Mouse (Mus musculus): Measurements from ENCODE around the gene Frat1. TPM values are rescaled to one million over a fixed set of nuclear protein-coding genes. Genes with fewer than 3 reads are reported as not detected.

The Frat1 gene
- polyA plus RNA-seq, 1 experiment: 12.0 TPM

DNA sequence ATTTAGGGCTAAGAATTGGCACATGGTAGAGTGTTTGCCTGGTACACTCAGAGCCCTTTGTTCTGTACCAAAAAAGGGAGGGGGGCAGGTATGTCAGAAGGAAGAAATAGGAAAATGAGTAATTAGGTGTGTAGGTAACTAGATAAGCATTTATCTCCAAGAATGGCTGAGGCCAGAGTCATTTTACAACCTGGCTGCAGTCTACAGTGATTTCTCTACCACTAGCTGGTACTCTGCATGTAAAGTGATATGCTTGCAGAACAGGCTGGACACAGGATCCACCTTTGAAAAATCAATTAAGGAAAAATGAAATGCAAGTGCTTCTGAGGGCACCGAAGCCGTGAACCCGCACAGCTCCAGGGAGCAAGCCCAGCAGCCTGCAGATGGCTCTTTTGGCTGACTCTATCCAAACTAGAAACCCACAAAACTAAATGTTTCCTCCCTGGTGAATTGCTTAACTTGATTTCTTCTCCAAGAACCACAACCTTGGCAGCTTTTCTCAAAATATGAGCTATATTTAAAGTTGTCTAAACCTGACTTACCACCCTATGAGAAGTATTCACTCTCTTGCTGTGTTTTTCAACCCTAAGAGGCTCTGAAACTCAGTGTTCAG, 33.5 kb upstream of the Frat1 start:
- Histone ChIP-seq H3K4me3 (replicated peaks; ENCODE audit: control insufficient read depth, low read depth, low read length) (no peak overlapping the region), H3K4me1 (ENCODE audit: control insufficient read depth, insufficient read depth, low read length) (peaks cover 9% of the 10 kb centered on the region; the same call in 1 of the 2 replicates), H3K27ac (ENCODE audit: control insufficient read depth, insufficient read depth, low read depth, low read length, poor library complexity) (peak overlapping the region; percentile 39; the same call in 1 of the 2 replicates)
- no peak for TF ChIP-seq POLR2A (IDR thresholded peaks at IDR 0.05; ENCODE audit: borderline replicate concordance, control insufficient read depth, low read depth, low read length)
- TF ChIP-seq CTCF (IDR thresholded peaks at IDR 0.05; ENCODE audit: control insufficient read depth, insufficient read depth, low read length): no peak
- 5% methylated on average over 3 of the region's 3 CpGs for WGBS

DNA sequence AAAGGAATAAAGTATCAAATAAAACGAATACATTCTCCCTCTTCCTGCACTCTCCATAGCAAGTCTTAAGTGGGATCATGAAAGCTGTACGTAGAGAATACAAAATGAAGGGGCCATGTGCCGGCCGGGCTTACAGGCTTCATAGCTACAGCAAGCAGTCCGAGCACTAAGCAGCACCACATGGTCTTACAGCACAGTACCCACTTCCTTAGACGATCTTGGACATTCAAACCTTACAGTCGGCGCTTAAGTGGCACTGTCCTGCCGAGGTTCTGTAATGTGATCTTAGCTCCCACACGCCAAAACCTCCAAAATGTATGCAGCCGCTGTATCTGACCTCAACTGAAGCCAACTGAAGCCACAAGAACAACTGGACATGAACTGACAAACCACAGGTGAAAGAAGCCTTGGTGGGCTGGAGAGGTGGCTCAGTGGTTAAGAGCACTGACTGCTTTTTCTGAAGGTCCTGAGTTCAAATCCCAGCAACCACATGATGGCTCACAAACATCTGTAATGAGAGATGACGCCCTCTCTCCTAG, 32.9 kb upstream of the Frat1 start:
- WGBS: 20% methylated on average over 12 of the region's 12 CpGs
- Histone ChIP-seq H3K27ac (ENCODE audit: control insufficient read depth, insufficient read depth, low read depth, low read length, poor library complexity) (peak overlapping the region; percentile 65), H3K4me1 (ENCODE audit: control insufficient read depth, insufficient read depth, low read length) (peaks cover 9% of the 10 kb centered on the region; the same call in 1 of the 2 replicates), H3K4me3 (replicated peaks; ENCODE audit: control insufficient read depth, low read depth, low read length) (peak overlapping the region; percentile 20)
- TF ChIP-seq POLR2A (IDR thresholded peaks at IDR 0.05; ENCODE audit: borderline replicate concordance, control insufficient read depth, low read depth, low read length) (no peak), CTCF (IDR thresholded peaks at IDR 0.05; ENCODE audit: control insufficient read depth, insufficient read depth, low read length) (no peak)

DNA sequence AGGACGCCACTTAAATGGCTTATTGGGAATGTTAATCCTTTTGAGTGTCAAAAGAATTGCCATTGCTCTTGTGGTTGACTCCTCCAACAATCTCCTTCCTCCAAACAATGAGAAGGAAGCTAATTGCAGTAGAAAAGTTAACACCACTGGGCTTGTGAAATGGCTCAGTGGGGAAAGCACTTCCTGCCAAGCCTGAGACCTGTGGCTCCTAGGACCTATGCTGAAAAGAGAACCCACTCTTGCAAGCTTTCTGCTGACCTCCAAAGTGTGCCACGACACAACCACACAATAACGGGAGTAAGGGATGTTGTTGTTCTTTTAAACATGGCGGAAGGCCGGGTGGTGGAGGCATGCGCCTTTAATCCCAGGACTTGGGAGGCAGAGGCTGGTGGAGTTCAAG, 32.2 kb upstream of the Frat1 start:
- 41% methylated on average over 6 of the region's 6 CpGs for WGBS
- Histone ChIP-seq H3K4me3 (replicated peaks; ENCODE audit: control insufficient read depth, low read depth, low read length) (no peak overlapping the region), H3K27ac (ENCODE audit: control insufficient read depth, insufficient read depth, low read depth, low read length, poor library complexity) (peak overlapping the region; percentile 66), H3K4me1 (ENCODE audit: control insufficient read depth, insufficient read depth, low read length) (peaks cover 9% of the 10 kb centered on the region; the same call in 1 of the 2 replicates)
- TF ChIP-seq CTCF (IDR thresholded peaks at IDR 0.05; ENCODE audit: control insufficient read depth, insufficient read depth, low read length): no peak
- no peak for TF ChIP-seq POLR2A (IDR thresholded peaks at IDR 0.05; ENCODE audit: borderline replicate concordance, control insufficient read depth, low read depth, low read length)

DNA sequence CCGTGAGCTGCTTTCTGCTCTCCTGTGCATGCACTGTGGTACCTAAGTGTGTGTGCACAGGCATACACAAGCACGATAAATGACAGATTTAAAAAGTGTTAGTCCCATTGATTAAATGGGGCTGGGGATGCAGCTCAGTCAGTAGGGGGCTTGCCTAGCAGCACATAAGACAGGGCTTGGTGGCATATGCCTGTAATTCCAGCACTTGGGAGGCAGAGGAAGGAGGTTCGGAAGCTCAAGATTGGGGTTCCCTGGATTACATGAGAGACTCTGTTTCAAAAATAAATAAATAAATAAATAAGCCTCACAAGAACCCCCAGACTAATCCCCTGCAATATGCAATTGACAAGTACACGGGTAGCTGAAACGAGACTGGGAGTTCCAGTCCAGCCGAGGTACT, 29.3 kb upstream of the Frat1 start:
- Histone ChIP-seq H3K27ac (ENCODE audit: control insufficient read depth, insufficient read depth, low read depth, low read length, poor library complexity) (no peak overlapping the region), H3K4me3 (replicated peaks; ENCODE audit: control insufficient read depth, low read depth, low read length) (peak overlapping the region; percentile 53), H3K4me1 (ENCODE audit: control insufficient read depth, insufficient read depth, low read length) (peaks cover 9% of the 10 kb centered on the region; the same call in 1 of the 2 replicates)
- 56% methylated on average over 6 of the region's 6 CpGs for WGBS
- TF ChIP-seq CTCF (IDR thresholded peaks at IDR 0.05; ENCODE audit: control insufficient read depth, insufficient read depth, low read length) (no peak), POLR2A (IDR thresholded peaks at IDR 0.05; ENCODE audit: borderline replicate concordance, control insufficient read depth, low read depth, low read length) (no peak)

DNA sequence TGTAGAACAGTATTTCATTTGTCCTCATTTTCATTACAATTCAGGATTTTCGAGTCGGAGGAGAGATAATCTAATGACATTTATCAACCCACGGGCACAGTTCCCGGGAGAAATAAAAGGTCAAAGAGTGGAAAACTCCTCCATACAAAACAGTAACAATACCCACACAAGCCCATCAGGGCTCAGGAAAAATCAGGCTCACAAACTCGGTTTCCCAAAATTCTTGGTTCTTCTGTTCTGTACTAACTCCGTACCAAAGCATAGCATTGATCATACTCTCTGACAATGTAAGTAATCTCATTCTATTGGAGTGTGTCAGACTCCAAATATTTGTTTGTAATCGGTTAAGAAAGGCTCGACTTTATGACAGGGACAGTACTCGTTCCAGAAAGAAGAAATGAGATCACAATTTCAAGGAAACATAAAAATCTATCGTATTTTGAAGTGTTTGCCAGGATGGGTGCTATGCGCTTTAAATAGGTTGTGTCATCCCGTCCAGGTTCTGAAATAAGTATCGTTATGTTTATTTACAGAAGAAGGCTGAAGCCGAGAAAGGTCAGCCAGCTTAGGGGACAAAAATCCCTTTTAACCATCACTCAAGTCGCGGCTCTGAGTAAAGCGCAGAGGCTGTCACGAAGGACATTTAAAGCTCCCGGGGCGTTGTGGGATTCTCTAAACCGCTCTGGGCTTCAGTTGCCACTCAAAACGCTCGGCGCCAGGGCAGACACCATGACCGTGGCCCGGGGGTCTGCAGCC, 28.6 kb upstream of the Frat1 start:
- H3K27ac ChIP-seq (ENCODE audit: control insufficient read depth, insufficient read depth, low read depth, low read length, poor library complexity): peak overlapping the region; percentile 91
- peaks cover 9% of the 10 kb centered on the region; the same call in 1 of the 2 replicates for H3K4me1 ChIP-seq (ENCODE audit: control insufficient read depth, insufficient read depth, low read length)
- whole genome bisulfite sequencing: 5% methylated on average over 26 of the region's 26 CpGs

DNA sequence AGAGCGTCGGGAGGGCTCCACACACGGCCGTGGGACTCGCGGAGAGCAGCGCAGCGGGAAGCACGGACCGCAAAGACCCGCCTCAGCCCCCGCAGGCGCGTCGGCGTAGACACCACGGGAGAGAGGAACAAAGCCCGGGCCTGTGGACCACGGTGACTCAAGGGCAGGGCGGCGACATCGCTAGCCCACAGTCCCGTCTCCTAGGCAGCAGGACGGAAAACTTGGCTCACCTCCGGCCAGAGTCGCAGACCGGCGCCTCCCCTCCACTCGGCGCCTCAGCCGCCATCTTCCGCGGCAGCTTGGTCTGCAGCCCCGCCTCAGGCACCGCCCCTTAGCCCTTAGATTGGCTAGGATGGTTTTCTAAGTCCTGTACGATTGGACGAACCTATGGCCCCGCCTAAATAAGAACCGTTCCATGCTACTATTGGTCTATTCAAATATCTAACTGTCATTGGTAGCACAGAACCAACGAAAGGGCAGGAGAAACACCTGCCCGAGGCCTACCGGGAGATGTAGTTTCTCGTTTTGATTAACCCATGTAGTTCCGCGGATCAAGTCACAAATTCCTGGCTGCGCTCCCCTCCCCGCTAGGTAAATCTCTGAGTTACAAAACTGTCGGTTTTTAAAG, 27.9 kb upstream of the Frat1 start, which contains the start of gene Arhgap19:
Gene Arhgap19, minus strand, starts transcription at position 306 of the 628 bp plus-strand sequence.
- peak; percentile 99 for TF ChIP-seq POLR2A (IDR thresholded peaks at IDR 0.05; ENCODE audit: borderline replicate concordance, control insufficient read depth, low read depth, low read length)
- TF ChIP-seq CTCF (IDR thresholded peaks at IDR 0.05; ENCODE audit: control insufficient read depth, insufficient read depth, low read length): no peak
- peak within 1 kb of the TSS; percentile 91 for H3K27ac ChIP-seq (ENCODE audit: control insufficient read depth, insufficient read depth, low read depth, low read length, poor library complexity)
- peaks cover 8% of the 10 kb centered on the region; the same call in 1 of the 2 replicates for H3K4me1 ChIP-seq (ENCODE audit: control insufficient read depth, insufficient read depth, low read length)
- WGBS: under 1% methylated on average over 48 of the region's 48 CpGs
- peak within 1 kb of the TSS; percentile 94 for H3K4me3 ChIP-seq (replicated peaks; ENCODE audit: control insufficient read depth, low read depth, low read length)

More for the DNA sequence above, 28.6 kb upstream of the Frat1 start:
- H3K4me3 ChIP-seq (replicated peaks; ENCODE audit: control insufficient read depth, low read depth, low read length): peak overlapping the region; percentile 94
- TF ChIP-seq POLR2A (IDR thresholded peaks at IDR 0.05; ENCODE audit: borderline replicate concordance, control insufficient read depth, low read depth, low read length) (no peak), CTCF (IDR thresholded peaks at IDR 0.05; ENCODE audit: control insufficient read depth, insufficient read depth, low read length) (no peak)

DNA sequence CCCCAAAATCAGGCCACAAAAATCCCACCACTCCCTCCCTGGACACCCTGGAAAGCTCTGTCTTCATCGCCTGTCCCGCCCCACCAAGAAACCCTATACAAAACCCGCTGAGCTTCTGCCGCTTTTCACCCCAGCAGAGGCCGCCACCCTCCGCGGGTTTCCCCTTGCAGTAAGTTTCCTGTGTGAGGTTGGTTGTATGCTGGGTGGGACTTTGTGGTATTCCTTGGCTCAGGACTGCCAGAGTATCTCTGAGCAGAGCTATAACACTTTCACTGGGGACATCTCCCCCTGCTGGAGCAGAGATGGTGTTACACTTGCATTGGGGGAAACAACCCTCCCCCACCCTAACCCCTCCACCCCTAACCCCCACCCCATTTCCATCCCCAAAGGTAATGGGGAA, 26.4 kb upstream of the Frat1 start:
- Histone ChIP-seq H3K4me3 (replicated peaks; ENCODE audit: control insufficient read depth, low read depth, low read length) (no peak overlapping the region), H3K27ac (ENCODE audit: control insufficient read depth, insufficient read depth, low read depth, low read length, poor library complexity) (no peak overlapping the region), H3K4me1 (ENCODE audit: control insufficient read depth, insufficient read depth, low read length) (peaks cover 7% of the 10 kb centered on the region; the same call in 1 of the 2 replicates)
- WGBS: 17% methylated on average over 7 of the region's 7 CpGs
- TF ChIP-seq CTCF (IDR thresholded peaks at IDR 0.05; ENCODE audit: control insufficient read depth, insufficient read depth, low read length) (peak; percentile 41; the same call in 1 of the 2 replicates), POLR2A (IDR thresholded peaks at IDR 0.05; ENCODE audit: borderline replicate concordance, control insufficient read depth, low read depth, low read length) (no peak)
